Mouse (Mus musculus) intestine, embryonic 14.5 days (tissue): ENCODE results near the gene Gm6169. TPM values are rescaled to one million over a fixed set of nuclear protein-coding genes. Genes with fewer than 3 reads are reported as not detected.

ENCODE experiments used
- ATAC-seq: fragments of 200-750 bp; cut with Nextera tagmentation; replicated peaks from 2 replicates; pipeline ENCODE4 v1.8.0; 2017; ENCODE audit warnings: low read depth, moderate number of reproducible peaks, moderate TSS enrichment, moderate library complexity; ENCODE audit not compliant: low FRiP score, low TSS enrichment
- DNase-seq: peaks from one replicate; pipeline ENCODE4 v3.0.0-alpha.2; 2018; ENCODE audit warnings: low spot score
- H3K27ac ChIP-seq: fragments of 300-500 bp; sonication (generic); 2 replicates; pipeline ENCODE4 v1.5.1; 2014; ENCODE audit warnings: low read depth, mild to moderate bottlenecking, control low read depth
- H3K27me3 ChIP-seq: fragments of 300-500 bp; sonication (generic); replicated peaks from 2 replicates; pipeline ENCODE4 v1.6.1; 2014; ENCODE audit warnings: low read length, control low read depth; ENCODE audit not compliant: control insufficient read depth, insufficient read depth
- H3K36me3 ChIP-seq: fragments of 300-500 bp; sonication (generic); 2 replicates; pipeline ENCODE4 v1.6.1; 2014; ENCODE audit warnings: low read length, control low read depth; ENCODE audit not compliant: control insufficient read depth, insufficient read depth
- H3K4me1 ChIP-seq: fragments of 300-500 bp; sonication (generic); replicated peaks from 2 replicates; pipeline ENCODE4 v1.6.1; 2014; ENCODE audit warnings: low read length, control low read depth, mixed read lengths; ENCODE audit not compliant: control insufficient read depth, insufficient read depth
- H3K4me2 ChIP-seq: fragments of 300-500 bp; sonication (generic); 2 replicates; pipeline ENCODE4 v1.6.1; 2014; ENCODE audit warnings: low read length
- H3K4me3 ChIP-seq: fragments of 300-500 bp; sonication (generic); 2 replicates; pipeline ENCODE4 v1.5.1; 2014; ENCODE audit warnings: low read depth, low read length, control low read depth, mixed read lengths
- H3K9ac ChIP-seq: fragments of 300-500 bp; sonication (generic); 2 replicates; pipeline ENCODE4 v1.6.1; 2014; ENCODE audit warnings: mild to moderate bottlenecking, low read length
- H3K9me3 ChIP-seq: fragments of 300-500 bp; sonication (generic); 2 replicates; pipeline ENCODE4 v1.6.1; 2016; ENCODE audit warnings: low read length, control low read depth; ENCODE audit not compliant: control insufficient read depth
- WGBS: fragments of 180-500 bp; shearing (Covaris S2); extraction: QIAGEN DNeasy Blood & Tissue Kit; methylation state at CpG from one replicate; pipeline ENCODE4 v1.1.7; 2014; 5-methylcytosine and 5-hydroxymethylcytosine counted together
- polyA plus RNA-seq: library from polyadenylated mRNA; unstranded; fragments of >200 nt; fragmentation: Nextera tagmentation; extraction: Ambion mirVana; gene quantifications from 2 replicates; pipeline ENCODE4 v1.2.1, GENCODE M21; 2014

The Gm6169 gene
- polyA plus RNA-seq, 1 experiment from 2014 or later, result 3.7 TPM

GRCm38 (mm10) chr13:97051158-97051557 is 47.9 kb downstream of the Gm6169 start:
- H3K27ac ChIP-seq, result no peak overlapping the region
- 83% methylated on average over 6 of the region's 6 CpGs for WGBS
- no peak for DNase-seq
- no peaks in the 10 kb centered on the region for H3K9me3 ChIP-seq
- no peaks in the 10 kb centered on the region for H3K36me3 ChIP-seq
- ATAC-seq, result no peak
- H3K4me2 ChIP-seq, result no peak overlapping the region
- H3K4me3 ChIP-seq, result no peak overlapping the region
- no peaks in the 10 kb centered on the region for H3K4me1 ChIP-seq
- H3K9ac ChIP-seq, result no peak overlapping the region
- H3K27me3 ChIP-seq, result no peaks in the 10 kb centered on the region

Other genes with a start within 250 kb of the Gm6169 start
- gene Gcnt4, start 174.5 kb downstream of the Gm6169 start, polyA plus RNA-seq, result 0.44 and 0.45 TPM in 2 replicates
- not detected in 2 replicates for gene 1700029F12Rik, start 64.9 kb downstream of the Gm6169 start, polyA plus RNA-seq
- gene Fam169a, start 32.0 kb downstream of the Gm6169 start, polyA plus RNA-seq, result 5.5 and 7.0 TPM in 2 replicates
- 31.3 and 36.9 TPM in 2 replicates for gene Gfm2, start 38.7 kb upstream of the Gm6169 start, polyA plus RNA-seq
- 80.4 TPM in 2 replicates for gene Nsa2, start 38.7 kb upstream of the Gm6169 start, polyA plus RNA-seq
- gene Hexb, start 99.1 kb upstream of the Gm6169 start, polyA plus RNA-seq, result 52.4 and 56.7 TPM in 2 replicates
- gene Enc1, start 141.9 kb upstream of the Gm6169 start, polyA plus RNA-seq, result 6.6 and 8.2 TPM in 2 replicates